Mouse (Mus musculus) forebrain, postnatal 0 days (tissue): ENCODE data around the gene Ift22. TPM values are rescaled to one million over a fixed set of nuclear protein-coding genes. Genes with fewer than 3 reads are reported as not detected.

Experiments
- ATAC-seq: fragments of 200-750 bp; cut with Nextera tagmentation; 2 replicates; pipeline ENCODE4 v1.8.0; 2017; ENCODE audit warnings: mild to moderate bottlenecking, moderate library complexity
- DNase-seq: peaks from one replicate; pipeline ENCODE4 v3.0.0-alpha.2; 2015
- H3K27ac ChIP-seq: fragments of 300-500 bp; sonication (generic); 2 replicates; pipeline ENCODE4 v1.5.1; 2014; ENCODE audit warnings: low read depth, mild to moderate bottlenecking, antibody characterized with exemption, low read length, moderate library complexity, mixed read lengths
- H3K27me3 ChIP-seq: fragments of 300-500 bp; sonication (generic); 2 replicates; pipeline ENCODE4 v1.6.1; 2014; ENCODE audit warnings: mild to moderate bottlenecking, low read length, mixed read lengths; ENCODE audit not compliant: insufficient read depth
- H3K36me3 ChIP-seq: fragments of 300-500 bp; sonication (generic); 2 replicates; pipeline ENCODE4 v1.6.1; 2014; ENCODE audit warnings: mild to moderate bottlenecking, moderate library complexity; ENCODE audit not compliant: insufficient read depth
- H3K4me1 ChIP-seq: fragments of 300-500 bp; sonication (generic); 2 replicates; pipeline ENCODE4 v1.6.1; 2014; ENCODE audit warnings: antibody characterized with exemption; ENCODE audit not compliant: insufficient read depth
- H3K4me2 ChIP-seq: fragments of 300-500 bp; sonication (generic); 2 replicates; pipeline ENCODE4 v1.6.1; 2014; ENCODE audit warnings: low read depth, mild to moderate bottlenecking, moderate library complexity
- H3K4me3 ChIP-seq: fragments of 300-500 bp; sonication (generic); 2 replicates; pipeline ENCODE4 v1.5.1; 2014; ENCODE audit warnings: low read depth, low read length, mixed read lengths
- H3K9ac ChIP-seq: fragments of 300-500 bp; sonication (generic); 2 replicates; pipeline ENCODE4 v1.6.1; 2014; ENCODE audit warnings: mild to moderate bottlenecking
- H3K9me3 ChIP-seq: fragments of 300-500 bp; sonication (generic); 2 replicates; pipeline ENCODE4 v1.6.1; 2016; ENCODE audit warnings: low read length
- CTCF ChIP-seq: sonication (generic); IDR thresholded peaks from 2 replicates; pipeline ENCODE4 v1.5.1; 2016; ENCODE audit warnings: antibody characterized with exemption, control low read depth, low read depth
- WGBS: fragments of 180-500 bp; shearing (Covaris S2); extraction: QIAGEN DNeasy Blood & Tissue Kit; methylation state at CpG from one replicate; pipeline ENCODE4 v1.1.7; 2014; 5-methylcytosine and 5-hydroxymethylcytosine counted together
- polyA plus RNA-seq: library from polyadenylated mRNA; unstranded; fragments of >200 nt; fragmentation: Nextera tagmentation; extraction: Ambion mirVana; gene quantifications from 2 replicates; pipeline ENCODE4 v1.2.1, GENCODE M21; 2015
- total RNA-seq: library from RNA; depleted of rRNA; stranded (reverse); fragments of >200 nt; gene quantifications from 2 replicates; pipeline ENCODE4 v1.2.3, GENCODE M21; 2014; rRNA removed

Gene Ift22
- total RNA-seq (30.7 and 35.9 TPM in 2 replicates), polyA plus RNA-seq (125 and 134 TPM in 2 replicates)

DNA sequence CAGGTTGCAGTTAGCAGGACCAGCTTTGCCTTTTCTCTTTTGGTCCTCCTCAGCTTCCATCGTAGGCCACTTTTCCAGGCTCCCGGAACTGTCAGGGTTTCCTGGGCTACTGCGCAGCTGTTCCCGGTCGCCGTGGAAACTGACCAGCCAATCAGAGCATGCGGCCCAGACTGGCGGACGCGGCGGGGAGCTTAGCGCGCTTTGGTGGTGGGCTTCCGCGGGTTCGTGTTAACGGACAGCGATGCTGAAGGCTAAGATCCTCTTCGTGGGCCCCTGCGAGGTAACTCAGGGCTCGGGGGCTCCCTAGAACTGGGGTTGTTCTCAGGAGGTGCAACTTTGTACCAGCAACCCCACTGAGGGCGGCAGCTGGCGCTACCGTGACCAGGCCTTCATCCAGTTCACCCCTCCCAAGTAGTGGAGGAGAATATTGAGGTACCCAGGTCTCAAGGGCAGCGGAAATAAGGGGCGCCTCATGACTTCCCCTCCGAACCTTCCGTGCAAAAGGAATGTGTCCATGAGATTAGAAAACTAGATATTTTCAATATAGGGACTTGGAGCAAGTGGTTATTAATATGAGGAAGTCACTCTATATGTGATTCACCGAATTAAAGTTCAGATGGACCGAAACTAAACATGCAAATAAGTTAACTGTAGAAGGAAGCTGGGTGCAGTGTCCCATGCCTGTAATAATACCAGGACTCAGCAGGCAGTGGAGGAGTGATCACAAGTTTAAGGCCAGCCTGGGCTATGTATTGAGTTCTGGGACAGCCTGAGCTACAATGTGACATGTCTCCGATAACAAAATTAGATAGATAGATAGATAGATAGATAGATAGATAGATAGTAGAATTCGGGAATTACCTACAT lies at the start of gene Ift22:
TSS of gene Ift22 (plus strand) at position 160 of the 867 bp plus-strand sequence.
- H3K36me3 ChIP-seq: peaks cover 19% of the 10 kb centered on the region
- H3K9me3 ChIP-seq: no peaks in the 10 kb centered on the region
- peak within 1 kb of the TSS; percentile 56 for H3K4me2 ChIP-seq
- H3K27ac ChIP-seq: peak within 1 kb of the TSS; percentile 42
- TF ChIP-seq CTCF: no peak
- DNase-seq: peak; percentile 94
- no peaks in the 10 kb centered on the region; the same call in 1 of the 2 replicates for H3K4me1 ChIP-seq
- 9% methylated on average over 32 of the region's 32 CpGs for WGBS
- peak within 1 kb of the TSS; percentile 74 for H3K9ac ChIP-seq
- H3K27me3 ChIP-seq: no peaks in the 10 kb centered on the region
- peak; percentile 99 for ATAC-seq
- peak within 1 kb of the TSS; percentile 70 for H3K4me3 ChIP-seq

DNA sequence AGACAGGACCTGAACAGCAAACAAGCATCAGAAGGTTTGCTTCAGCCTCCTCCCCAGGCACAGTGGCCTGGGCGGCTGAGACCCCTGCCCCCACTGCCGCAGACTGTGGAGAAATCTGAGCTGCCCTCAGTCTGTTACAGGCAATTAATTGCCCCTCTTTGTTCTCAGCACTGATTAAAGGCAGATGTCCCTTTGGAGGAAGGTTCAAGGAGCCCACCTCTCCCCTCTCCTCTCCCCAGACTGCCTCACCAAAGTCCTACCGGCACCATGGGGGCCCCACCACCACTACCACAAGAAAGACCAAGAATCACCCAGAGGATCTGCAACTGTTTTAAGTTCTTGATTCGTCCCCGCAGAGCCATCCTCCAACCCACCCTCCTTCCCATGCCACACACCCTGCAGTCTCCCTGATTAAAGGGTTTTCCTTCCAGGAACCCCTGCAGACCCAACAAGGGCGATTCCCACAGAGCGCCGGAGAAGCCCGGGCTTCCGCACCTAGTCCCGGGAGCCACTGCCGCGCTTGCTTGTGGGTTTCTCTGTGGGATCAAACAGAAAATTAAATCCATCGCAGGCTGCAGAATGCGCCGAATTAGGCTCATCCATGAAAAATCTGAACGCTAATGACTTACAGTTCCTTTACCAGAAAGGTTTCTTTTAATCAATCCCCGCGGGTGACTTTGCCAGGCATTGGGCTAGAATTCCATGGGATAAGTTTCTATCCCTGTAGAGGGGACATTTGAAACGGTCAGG lies 46.6 kb upstream of the Ift22 start:
- Histone ChIP-seq H3K27me3 (no peaks in the 10 kb centered on the region), H3K36me3 (no peaks in the 10 kb centered on the region), H3K27ac (no peak overlapping the region), H3K4me3 (no peak overlapping the region), H3K4me2 (peak overlapping the region; percentile 19; the same call in 1 of the 2 replicates), H3K4me1 (peaks cover 8% of the 10 kb centered on the region; the same call in 1 of the 2 replicates), H3K9ac (no peak overlapping the region), H3K9me3 (no peaks in the 10 kb centered on the region)
- ATAC-seq (no peak), DNase-seq (peak; percentile 9)
- WGBS: 10% methylated on average over 20 of the region's 20 CpGs
- TF ChIP-seq CTCF: no peak

DNA sequence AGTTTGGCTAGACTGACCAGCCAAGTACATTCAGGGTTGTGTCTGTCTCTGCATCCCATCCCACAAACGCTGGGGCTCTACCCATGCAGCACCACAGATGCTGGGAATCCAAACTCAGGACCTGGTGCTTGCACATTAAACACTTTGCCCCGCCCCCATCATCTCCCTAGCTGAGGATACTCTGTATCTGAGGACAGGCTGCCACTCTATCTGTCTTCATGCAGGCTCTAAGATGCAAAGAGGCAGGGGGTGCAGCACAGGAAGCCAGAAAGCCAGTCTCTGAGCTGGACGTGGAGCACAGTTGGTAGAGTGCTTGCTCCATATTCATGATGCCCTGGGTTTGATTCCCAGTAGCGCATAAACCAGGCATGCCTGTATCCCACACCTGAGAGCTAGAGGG lies 45.1 kb upstream of the Ift22 start:
- DNase-seq (no peak), ATAC-seq (no peak)
- TF ChIP-seq CTCF: no peak
- Histone ChIP-seq H3K4me3 (no peak overlapping the region), H3K27me3 (no peaks in the 10 kb centered on the region), H3K9ac (no peak overlapping the region), H3K4me2 (no peak overlapping the region), H3K27ac (no peak overlapping the region), H3K4me1 (peaks cover 8% of the 10 kb centered on the region; the same call in 1 of the 2 replicates), H3K36me3 (no peaks in the 10 kb centered on the region), H3K9me3 (no peaks in the 10 kb centered on the region)
- WGBS: 57% methylated on average over 4 of the region's 4 CpGs

DNA sequence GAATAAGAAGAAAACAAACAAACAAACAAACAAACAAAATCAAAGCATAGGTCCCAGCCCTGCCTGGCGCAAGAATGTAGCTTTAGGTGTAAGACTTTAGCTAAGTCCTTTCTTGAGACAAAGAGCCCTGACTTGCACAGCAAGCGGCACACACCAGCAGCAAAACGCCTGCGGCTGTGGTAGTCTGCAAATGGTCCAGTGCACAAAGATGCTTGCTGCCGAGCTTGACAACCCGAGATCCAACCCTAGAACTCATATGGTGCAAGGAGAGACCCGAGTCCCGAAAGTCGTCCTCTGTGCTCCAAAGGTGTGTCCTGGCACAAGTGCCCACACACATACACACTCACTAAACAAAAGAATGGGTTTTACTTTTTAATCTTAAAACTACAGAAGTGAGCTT lies 44.7 kb upstream of the Ift22 start:
- Histone ChIP-seq H3K27me3 (no peaks in the 10 kb centered on the region), H3K4me2 (no peak overlapping the region), H3K4me3 (no peak overlapping the region), H3K27ac (no peak overlapping the region), H3K36me3 (no peaks in the 10 kb centered on the region), H3K9me3 (no peaks in the 10 kb centered on the region), H3K9ac (no peak overlapping the region), H3K4me1 (peaks cover 8% of the 10 kb centered on the region; the same call in 1 of the 2 replicates)
- DNase-seq (no peak), ATAC-seq (no peak)
- WGBS: 65% methylated on average over 9 of the region's 9 CpGs
- no peak for TF ChIP-seq CTCF

DNA sequence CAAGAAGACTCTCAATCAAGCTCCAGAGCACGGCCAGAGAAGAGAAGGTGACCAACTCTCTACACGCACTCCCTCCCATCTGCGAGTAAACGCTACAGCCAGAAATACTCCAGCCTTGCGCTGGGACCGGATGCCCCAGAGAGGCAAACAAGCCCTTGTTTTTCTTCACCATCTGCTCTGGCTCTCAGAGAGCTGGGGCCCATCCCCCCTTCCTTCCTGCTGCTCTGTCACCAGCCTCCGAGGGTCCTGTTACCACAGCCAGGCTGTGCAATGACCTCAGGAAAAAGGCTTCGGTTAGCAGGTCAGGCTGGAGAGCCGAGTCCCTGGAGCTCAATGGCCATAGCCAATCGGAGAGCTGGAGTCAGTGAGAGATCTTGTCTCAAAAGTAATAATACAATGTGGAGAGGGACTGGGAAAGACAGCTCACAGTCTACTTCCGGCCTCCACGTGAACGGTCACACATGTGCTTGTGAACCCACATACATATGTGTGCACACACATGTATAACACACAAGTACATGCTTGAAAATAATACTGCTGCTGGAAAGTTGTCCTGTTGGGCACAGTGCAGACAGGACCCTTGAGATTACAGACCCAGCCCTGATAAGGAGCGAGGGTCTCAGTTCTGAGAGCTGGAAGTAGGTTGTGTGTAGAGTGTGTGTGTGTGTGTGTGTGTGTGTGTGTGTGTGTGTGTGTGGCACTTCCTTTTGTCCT lies 43.8 kb upstream of the Ift22 start:
- H3K4me2 ChIP-seq: no peak overlapping the region
- DNase-seq (peak; percentile 39), ATAC-seq (peak; percentile 73)
- no peaks in the 10 kb centered on the region for H3K27me3 ChIP-seq
- 22% methylated on average over 14 of the region's 14 CpGs for WGBS
- H3K4me1 ChIP-seq: peaks cover 8% of the 10 kb centered on the region; the same call in 1 of the 2 replicates
- H3K9ac ChIP-seq: no peak overlapping the region; the same call in 1 of the 2 replicates
- no peak overlapping the region for H3K27ac ChIP-seq
- no peaks in the 10 kb centered on the region for H3K9me3 ChIP-seq
- no peak overlapping the region for H3K4me3 ChIP-seq
- no peaks in the 10 kb centered on the region for H3K36me3 ChIP-seq
- TF ChIP-seq CTCF: no peak

DNA sequence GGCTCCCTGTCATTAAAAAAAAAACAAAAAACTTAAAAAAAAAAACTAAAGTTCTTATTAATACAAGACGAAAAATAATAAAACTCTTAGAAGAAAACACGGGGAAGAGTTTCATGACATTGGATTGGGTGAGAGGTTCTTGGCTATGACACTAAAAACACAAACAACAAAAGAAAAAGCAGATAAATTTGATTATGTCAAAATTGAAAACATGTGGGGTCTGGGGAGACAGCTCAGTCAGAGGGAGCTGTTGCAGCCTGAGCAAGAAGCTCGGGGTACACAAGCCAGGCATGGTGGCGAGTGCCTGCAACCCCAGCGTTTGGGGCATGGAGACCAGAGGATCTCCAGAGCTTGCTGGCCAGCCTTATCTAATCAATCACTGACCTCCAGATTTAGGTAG lies 40.2 kb upstream of the Ift22 start:
- no peak for TF ChIP-seq CTCF
- no peak overlapping the region for H3K27ac ChIP-seq
- H3K4me3 ChIP-seq: no peak overlapping the region

More for the DNA sequence above, 40.2 kb upstream of the Ift22 start:
- H3K9me3 ChIP-seq: no peaks in the 10 kb centered on the region
- no peak overlapping the region for H3K4me2 ChIP-seq
- H3K4me1 ChIP-seq: peaks cover 8% of the 10 kb centered on the region; the same call in 1 of the 2 replicates
- no peak for DNase-seq
- H3K36me3 ChIP-seq: no peaks in the 10 kb centered on the region
- H3K9ac ChIP-seq: no peak overlapping the region
- no peaks in the 10 kb centered on the region for H3K27me3 ChIP-seq
- WGBS: 89% methylated on average over 5 of the region's 5 CpGs
- ATAC-seq: no peak
